Mouse (Mus musculus) MEL (cell line): ENCODE measurements around the gene Dcst1.

Source experiments
- CTCF ChIP-seq, 3 experiments: IDR thresholded peaks in 2 of 3; conservative IDR thresholded peaks in 1 of 3; 2 replicates each; pipeline ENCODE4 v1.5.1; 2011 to 2012; ENCODE audit warnings: low read length in 3 of 3, low read depth in 2 of 3, mild to moderate bottlenecking in 2 of 3, improper control_type of control experiment in 1 of 3, inconsistent platforms in 1 of 3, mixed read lengths in 1 of 3, moderate library complexity in 1 of 3; ENCODE audit not compliant: control insufficient read depth in 1 of 3, insufficient read depth in 1 of 3, poor library complexity in 1 of 3, severe bottlenecking in 1 of 3
- EP300 ChIP-seq, 2 experiments: IDR thresholded peaks; 2 replicates each; pipeline ENCODE4 v1.6.1; 2011; ENCODE audit warnings: improper control_type of control experiment in 2 of 2, low read length in 2 of 2, low read depth in 1 of 2, mild to moderate bottlenecking in 1 of 2
- ETS1 ChIP-seq: IDR thresholded peaks from 2 replicates; pipeline ENCODE4 v1.6.1; 2012; ENCODE audit warnings: low read depth, mild to moderate bottlenecking, inconsistent platforms, low read length, improper control_type of control experiment, moderate library complexity
- GABPA ChIP-seq: IDR thresholded peaks from 2 replicates; pipeline ENCODE4 v1.6.1; 2012; ENCODE audit warnings: low read depth, mild to moderate bottlenecking, inconsistent platforms, low read length, improper control_type of control experiment, moderate library complexity
- HCFC1 ChIP-seq: IDR thresholded peaks from 2 replicates; pipeline ENCODE4 v1.6.1; 2012; ENCODE audit warnings: low read depth, mild to moderate bottlenecking, inconsistent platforms, low read length, improper control_type of control experiment, moderate library complexity
- MAX ChIP-seq: IDR thresholded peaks from 2 replicates; pipeline ENCODE4 v1.6.1; 2011; ENCODE audit warnings: low read length, improper control_type of control experiment
- MAZ ChIP-seq: IDR thresholded peaks from 2 replicates; pipeline ENCODE4 v1.6.1; 2012; ENCODE audit warnings: low read depth, mild to moderate bottlenecking, inconsistent platforms, low read length, improper control_type of control experiment
- MYC ChIP-seq: IDR thresholded peaks from 2 replicates; pipeline ENCODE4 v1.6.1; 2011; ENCODE audit warnings: low read depth, mild to moderate bottlenecking, low read length, improper control_type of control experiment, moderate library complexity
- NRF1 ChIP-seq: IDR thresholded peaks from 2 replicates; pipeline ENCODE4 v1.6.1; 2014; ENCODE audit warnings: low read depth, mild to moderate bottlenecking, inconsistent platforms, low read length, improper control_type of control experiment, moderate library complexity; ENCODE audit not compliant: poor library complexity, insufficient read depth, severe bottlenecking
- POLR2A ChIP-seq, 2 experiments: IDR thresholded peaks; 2 replicates each; pipeline ENCODE4 v1.6.1; 2011 to 2012; ENCODE audit warnings: low read length in 2 of 2, mild to moderate bottlenecking in 2 of 2, control low read depth in 1 of 2, improper control_type of control experiment in 1 of 2, low read depth in 1 of 2, moderate library complexity in 1 of 2; ENCODE audit not compliant: control insufficient read depth in 1 of 2, insufficient read depth in 1 of 2, poor library complexity in 1 of 2
- POLR2AphosphoS2 ChIP-seq: IDR thresholded peaks from 2 replicates; pipeline ENCODE4 v1.6.1; 2011; ENCODE audit warnings: low read length, improper control_type of control experiment
- ZC3H11A ChIP-seq: IDR thresholded peaks from 2 replicates; pipeline ENCODE4 v1.6.1; 2012; ENCODE audit warnings: low read depth, mild to moderate bottlenecking, inconsistent platforms, low read length, improper control_type of control experiment
- ZMIZ1 ChIP-seq: IDR thresholded peaks from 2 replicates; pipeline ENCODE4 v1.6.1; 2012; ENCODE audit warnings: low read depth, mild to moderate bottlenecking, inconsistent platforms, low read length, improper control_type of control experiment, moderate library complexity

DNA sequence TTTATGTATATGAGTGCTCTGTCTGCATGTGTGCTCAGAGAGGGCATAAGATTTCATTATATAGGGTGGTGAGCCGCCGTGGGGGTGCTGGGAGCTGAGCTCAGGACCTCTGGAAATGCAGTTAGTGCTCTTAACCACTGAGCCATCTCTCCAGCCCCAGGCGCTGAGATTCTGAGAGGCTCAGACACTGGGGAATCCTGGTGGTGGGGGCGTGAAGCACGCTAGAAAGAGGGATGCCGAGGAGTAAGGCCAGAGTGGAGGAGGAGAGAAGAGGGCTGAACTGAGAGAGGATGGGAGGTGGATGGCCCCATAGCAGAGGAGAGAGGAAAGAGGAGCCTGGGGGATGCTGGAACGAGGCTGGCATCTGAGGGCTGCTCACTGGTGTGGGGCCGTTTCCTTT is 422 bp downstream of the Dcst1 start:
- TF ChIP-seq HCFC1, result no peak
- TF ChIP-seq CTCF (IDR thresholded peaks at IDR 0.05 in 2 of 3, conservative IDR thresholded peaks at IDR 0.05 in 1 of 3; ENCODE audit: control insufficient read depth in 1 of 3, insufficient read depth in 1 of 3, low read depth in 2 of 3, low read length in 3 of 3, poor library complexity in 1 of 3, severe bottlenecking in 1 of 3), result no peak
- no peak for TF ChIP-seq MYC
- no peak for TF ChIP-seq EP300 (IDR thresholded peaks at IDR 0.05; ENCODE audit: low read depth in 1 of 2, low read length in 2 of 2)
- TF ChIP-seq ZC3H11A, result no peak
- TF ChIP-seq POLR2A (IDR thresholded peaks at IDR 0.05; ENCODE audit: control insufficient read depth in 1 of 2, insufficient read depth in 1 of 2, low read depth in 1 of 2, low read length in 2 of 2, poor library complexity in 1 of 2), result no peak
- TF ChIP-seq NRF1, result no peak
- no peak for TF ChIP-seq ETS1
- no peak for TF ChIP-seq ZMIZ1
- TF ChIP-seq GABPA, result no peak
- TF ChIP-seq POLR2AphosphoS2, result no peak
- no peak for TF ChIP-seq MAX
- TF ChIP-seq MAZ, result no peak
